Mouse (Mus musculus) heart, embryonic 16.5 days (tissue): Measurements from ENCODE around the gene Zfp113. TPM values are rescaled to one million over a fixed set of nuclear protein-coding genes. Genes with fewer than 3 reads are reported as not detected.

ENCODE experiments used
- ATAC-seq: fragments of 200-750 bp; cut with Nextera tagmentation; replicated peaks from 2 replicates; pipeline ENCODE4 v1.8.0; 2017; ENCODE audit warnings: moderate number of reproducible peaks; ENCODE audit not compliant: insufficient read depth, low FRiP score; ENCODE audit errors: extremely low read depth
- H3K27ac ChIP-seq: fragments of 300-500 bp; sonication (generic); 2 replicates; pipeline ENCODE4 v1.5.1; 2014; ENCODE audit warnings: mild to moderate bottlenecking, low read length, control low read depth, moderate library complexity
- H3K27me3 ChIP-seq: fragments of 300-500 bp; sonication (generic); 2 replicates; pipeline ENCODE4 v1.6.1; 2014; ENCODE audit warnings: low read length, mixed read lengths; ENCODE audit not compliant: control insufficient read depth, insufficient read depth
- H3K36me3 ChIP-seq: fragments of 300-500 bp; sonication (generic); 2 replicates; pipeline ENCODE4 v1.6.1; 2014; ENCODE audit not compliant: control insufficient read depth, insufficient read depth
- H3K4me1 ChIP-seq: fragments of 300-500 bp; sonication (generic); 2 replicates; pipeline ENCODE4 v1.6.1; 2014; ENCODE audit warnings: low read length, mixed read lengths; ENCODE audit not compliant: control insufficient read depth, insufficient read depth
- H3K4me2 ChIP-seq: fragments of 300-500 bp; sonication (generic); 2 replicates; pipeline ENCODE4 v1.6.1; 2014; ENCODE audit warnings: low read depth, mild to moderate bottlenecking, control low read depth, low read length
- H3K4me3 ChIP-seq: fragments of 300-500 bp; sonication (generic); 2 replicates; pipeline ENCODE4 v1.5.1; 2014; ENCODE audit warnings: mild to moderate bottlenecking, control low read depth, low read length
- H3K9ac ChIP-seq: fragments of 300-500 bp; sonication (generic); 2 replicates; pipeline ENCODE4 v1.6.1; 2014; ENCODE audit warnings: low read length, control low read depth
- H3K9me3 ChIP-seq: fragments of 300-500 bp; sonication (generic); replicated peaks from 2 replicates; pipeline ENCODE4 v1.6.1; 2016; ENCODE audit warnings: low read length; ENCODE audit not compliant: control insufficient read depth
- WGBS: fragments of 180-500 bp; shearing (Covaris S2); extraction: QIAGEN DNeasy Blood & Tissue Kit; methylation state at CpG from one replicate; pipeline ENCODE4 v1.1.7; 2014; 5-methylcytosine and 5-hydroxymethylcytosine counted together
- polyA plus RNA-seq: library from polyadenylated mRNA; unstranded; fragments of >200 nt; fragmentation: Nextera tagmentation; extraction: Ambion mirVana; gene quantifications from 2 replicates; pipeline ENCODE4 v1.2.1, GENCODE M21; 2015

Zfp113 gene
- polyA plus RNA-seq, 1 experiment from 2014 or later = 11.5 TPM

DNA sequence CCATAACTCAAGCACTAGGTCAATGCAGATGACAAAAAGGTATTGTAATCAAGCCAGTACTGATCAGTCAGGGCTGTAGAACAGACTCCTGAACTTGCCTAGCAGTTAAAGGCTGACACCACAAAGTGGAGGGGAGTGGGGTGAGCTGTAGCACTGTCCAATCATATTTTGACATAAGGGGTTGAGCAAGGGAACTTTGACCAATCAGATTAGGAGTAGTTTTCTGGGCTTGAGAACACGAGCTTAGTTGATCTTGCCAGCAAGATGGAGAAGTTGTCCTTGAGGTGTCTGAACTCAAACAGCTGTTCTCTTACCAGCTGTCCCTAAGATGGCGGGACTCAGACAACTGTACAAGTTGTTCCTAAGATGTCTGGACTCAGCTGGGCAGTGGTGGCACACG is 17.7 kb upstream of the Zfp113 start:
- WGBS = 71% methylated on average over 3 of the region's 3 CpGs
- no peak for ATAC-seq
- Histone ChIP-seq H3K9me3 (no peaks in the 10 kb centered on the region), H3K9ac (no peak overlapping the region), H3K4me3 (no peak overlapping the region), H3K36me3 (peaks cover 30% of the 10 kb centered on the region), H3K4me2 (peak overlapping the region; percentile 87), H3K27ac (no peak overlapping the region), H3K4me1 (peaks cover 17% of the 10 kb centered on the region), H3K27me3 (no peaks in the 10 kb centered on the region)

DNA sequence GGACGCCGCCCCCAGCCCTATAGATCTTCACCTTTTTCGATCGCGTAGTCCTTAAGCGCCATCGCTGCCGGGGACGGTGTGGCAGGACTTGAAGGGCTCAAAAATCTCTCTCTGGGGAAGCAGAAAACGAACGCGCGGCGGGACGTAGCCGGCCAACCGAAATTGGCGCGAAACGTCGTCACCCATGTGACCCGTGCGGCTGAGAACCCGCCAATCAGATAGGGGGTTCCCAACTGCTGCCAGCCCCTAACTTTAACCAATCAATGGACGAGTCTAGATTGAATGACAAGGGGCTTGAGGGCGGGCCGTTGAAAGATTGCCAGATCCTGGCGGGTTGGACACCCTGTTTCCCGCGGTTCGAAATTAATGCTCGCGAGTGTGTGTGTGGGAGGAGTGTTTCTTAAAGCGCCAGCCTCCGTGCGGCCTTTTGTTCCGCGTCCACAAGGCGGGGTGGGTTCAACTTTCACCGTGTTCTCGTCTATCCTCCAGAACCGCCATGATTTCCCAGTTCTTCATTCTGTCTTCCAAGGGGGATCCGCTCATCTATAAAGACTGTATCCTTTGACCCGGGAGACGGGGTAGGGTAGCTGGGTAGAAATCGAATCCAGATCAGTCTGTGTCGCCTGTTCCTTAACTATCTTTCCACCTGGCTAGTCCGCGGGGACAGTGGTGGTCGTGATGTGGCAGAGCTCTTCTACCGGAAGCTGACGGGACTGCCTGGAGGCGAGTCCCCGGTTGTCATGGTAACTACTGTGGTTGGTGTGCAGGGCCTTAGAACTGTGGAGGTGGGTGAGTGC is 16.3 kb upstream of the Zfp113 start, which contains the start of the genes Ap4m1 and Mcm7:
Gene Ap4m1, plus strand, starts transcription at position 308 of the 797 bp plus-strand sequence.
Gene Mcm7, minus strand, starts transcription at position 728 of the 797 bp plus-strand sequence.
- Histone ChIP-seq H3K36me3 (peaks cover 30% of the 10 kb centered on the region), H3K4me1 (peaks cover 17% of the 10 kb centered on the region), H3K4me3 (peak within 1 kb of the TSS; percentile 88), H3K9ac (peak within 1 kb of the TSS; percentile 77), H3K27ac (peak within 1 kb of the TSS; percentile 96), H3K9me3 (no peaks in the 10 kb centered on the region), H3K27me3 (no peaks in the 10 kb centered on the region), H3K4me2 (peak within 1 kb of the TSS; percentile 87)
- peak; percentile 93 for ATAC-seq
- WGBS = under 1% methylated on average over 54 of the region's 54 CpGs

DNA sequence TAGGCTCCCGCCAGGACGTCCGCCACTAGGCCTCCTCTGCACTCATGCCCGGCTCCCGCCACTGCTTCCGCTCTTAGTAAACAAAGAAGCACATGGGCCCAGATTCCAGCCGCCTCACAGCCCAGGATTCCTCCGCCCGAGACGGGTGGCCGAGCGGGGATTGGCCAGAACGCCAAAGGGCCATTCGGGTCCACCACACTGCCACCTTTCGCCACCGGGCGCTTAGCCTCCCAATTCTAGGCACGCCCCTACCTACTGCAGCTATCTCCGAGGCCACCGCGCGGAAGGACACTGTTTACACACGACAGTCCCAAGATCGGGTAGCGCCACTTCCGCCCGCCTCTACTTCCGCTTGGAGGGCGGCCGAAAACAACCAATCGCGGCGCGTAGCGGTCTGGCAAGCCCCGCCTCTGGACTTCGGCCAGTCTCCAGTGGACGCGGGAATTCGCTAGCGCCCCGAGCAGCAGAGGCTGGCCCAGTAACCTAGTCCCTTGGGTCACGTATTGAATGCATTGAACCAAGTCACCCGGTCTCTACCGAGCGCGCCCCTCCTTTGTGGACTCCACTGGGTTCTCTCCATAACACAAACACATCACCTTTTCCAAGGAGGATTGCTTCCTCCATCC is 15.5 kb upstream of the Zfp113 start:
- Histone ChIP-seq H3K27me3 (no peaks in the 10 kb centered on the region), H3K9ac (peak overlapping the region; percentile 76), H3K27ac (peak overlapping the region; percentile 96), H3K9me3 (no peaks in the 10 kb centered on the region), H3K4me3 (peak overlapping the region; percentile 88), H3K4me1 (peaks cover 17% of the 10 kb centered on the region), H3K4me2 (peak overlapping the region; percentile 87), H3K36me3 (peaks cover 32% of the 10 kb centered on the region)
- ATAC-seq = peak; percentile 84
- under 1% methylated on average over 47 of the region's 47 CpGs for WGBS

DNA sequence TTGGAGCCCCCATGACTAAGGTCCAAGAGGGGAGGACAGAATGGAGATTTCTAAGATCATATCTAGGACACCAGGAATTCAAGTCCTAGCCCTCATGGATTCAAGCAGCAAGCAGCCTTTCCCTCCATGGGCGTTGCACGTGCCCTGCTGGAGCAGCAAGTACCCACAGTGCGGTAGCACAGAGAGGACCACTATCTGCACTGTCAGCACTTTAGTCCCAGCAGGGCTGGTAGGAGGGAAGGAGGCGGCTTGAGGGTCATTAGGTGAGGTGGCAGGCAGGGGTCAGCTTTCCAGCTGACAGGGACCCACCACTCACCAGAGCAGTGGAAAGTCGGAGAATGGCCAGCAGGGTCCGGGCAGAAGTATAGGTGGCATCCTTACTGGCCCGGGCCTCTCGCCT is 10.1 kb upstream of the Zfp113 start:
- Histone ChIP-seq H3K9me3 (no peaks in the 10 kb centered on the region), H3K4me1 (peaks cover 19% of the 10 kb centered on the region), H3K27ac (no peak overlapping the region), H3K9ac (no peak overlapping the region), H3K27me3 (no peaks in the 10 kb centered on the region), H3K4me3 (no peak overlapping the region), H3K4me2 (no peak overlapping the region), H3K36me3 (peaks cover 56% of the 10 kb centered on the region)
- ATAC-seq = no peak
- 75% methylated on average over 8 of the region's 8 CpGs for WGBS

DNA sequence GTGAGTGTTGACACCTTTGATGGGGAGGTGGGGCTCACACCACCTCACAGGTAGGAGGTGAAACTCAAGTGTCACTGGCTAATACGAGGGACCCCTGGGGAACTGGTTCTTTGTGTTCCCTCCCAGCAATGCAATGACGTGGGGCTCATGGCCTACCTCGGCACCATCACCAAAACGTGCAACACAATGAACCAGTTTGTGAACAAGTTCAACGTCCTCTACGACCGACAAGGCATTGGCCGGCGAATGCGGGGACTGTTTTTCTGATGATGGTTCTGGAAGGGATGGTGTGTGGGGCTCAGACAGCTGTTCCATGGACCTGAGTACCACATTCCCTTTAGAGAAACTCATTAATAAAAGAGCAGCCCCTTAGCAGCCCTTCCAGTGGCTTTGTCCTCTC is 8.1 kb upstream of the Zfp113 start:
- 73% methylated on average over 10 of the region's 10 CpGs for WGBS

DNA sequence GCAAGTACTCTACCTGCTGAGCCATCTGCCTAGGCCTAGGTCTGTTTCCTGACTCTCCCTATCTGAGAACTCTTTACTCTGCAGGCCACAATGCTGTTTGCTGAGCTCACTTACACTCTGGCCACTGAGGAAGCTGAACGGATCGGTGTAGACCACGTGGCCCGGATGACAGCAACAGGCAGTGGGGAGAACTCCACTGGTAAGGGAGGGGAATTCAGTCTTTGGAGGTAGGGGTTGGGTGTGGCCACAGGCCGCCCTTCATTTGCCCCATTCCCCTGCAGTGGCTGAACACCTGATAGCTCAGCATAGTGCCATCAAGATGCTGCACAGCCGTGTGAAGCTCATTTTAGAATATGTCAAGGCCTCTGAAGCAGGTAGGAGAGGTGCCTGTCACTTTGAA is 7.5 kb upstream of the Zfp113 start:
- H3K36me3 ChIP-seq = peaks cover 51% of the 10 kb centered on the region
- WGBS = 65% methylated on average over 6 of the region's 6 CpGs
- no peak overlapping the region for H3K4me2 ChIP-seq

More for the DNA sequence above, 8.1 kb upstream of the Zfp113 start:
- H3K4me1 ChIP-seq = peaks cover 15% of the 10 kb centered on the region
- no peaks in the 10 kb centered on the region for H3K9me3 ChIP-seq
- no peaks in the 10 kb centered on the region for H3K27me3 ChIP-seq
- ATAC-seq = no peak
- no peak overlapping the region for H3K4me3 ChIP-seq
- H3K36me3 ChIP-seq = peaks cover 54% of the 10 kb centered on the region
- no peak overlapping the region for H3K4me2 ChIP-seq
- H3K9ac ChIP-seq = no peak overlapping the region
- H3K27ac ChIP-seq = no peak overlapping the region

DNA sequence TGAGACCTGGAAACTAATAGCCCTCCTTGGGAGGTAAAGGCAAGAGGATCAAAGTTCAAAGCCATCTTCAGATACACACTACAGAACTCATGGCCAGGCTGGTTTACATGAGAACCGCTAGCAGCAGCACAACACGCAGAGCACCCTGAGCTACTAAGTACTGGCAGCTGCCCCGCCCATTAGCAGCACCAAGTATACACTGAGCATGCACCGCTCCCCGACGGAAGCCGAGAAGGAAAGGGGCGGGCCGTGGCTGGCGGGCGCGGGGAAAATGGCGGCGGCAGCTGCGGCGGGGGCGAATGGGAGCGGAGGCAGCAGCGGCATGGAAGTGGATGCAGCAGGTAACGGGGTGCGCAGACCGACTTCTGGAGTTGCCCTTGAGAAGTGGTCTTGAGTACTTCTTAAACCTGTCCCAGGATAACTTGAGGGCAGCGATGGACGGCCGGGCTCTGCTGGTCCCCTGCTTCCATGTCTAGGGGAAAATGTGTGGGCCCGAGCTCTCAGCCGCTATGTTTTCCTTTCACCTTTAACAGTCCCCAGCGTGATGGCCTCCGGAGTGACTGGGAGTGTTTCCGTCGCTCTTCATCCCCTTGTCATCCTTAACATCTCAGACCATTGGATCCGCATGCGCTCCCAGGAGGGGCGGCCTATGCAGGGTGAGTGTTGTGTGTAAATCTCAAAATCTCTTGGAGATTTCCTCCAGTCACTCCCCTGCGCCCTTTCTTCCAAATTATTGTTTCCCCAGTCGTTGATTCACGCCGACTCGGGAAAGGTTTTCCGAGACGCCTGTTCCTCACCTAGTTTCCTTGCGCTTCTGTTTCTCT is 5.5 kb upstream of the Zfp113 start, which contains the start of gene Cops6:
Gene Cops6, plus strand, starts transcription at position 230 of the 824 bp plus-strand sequence.
- Histone ChIP-seq H3K9me3 (no peaks in the 10 kb centered on the region), H3K4me3 (peak within 1 kb of the TSS; percentile 89), H3K27me3 (no peaks in the 10 kb centered on the region), H3K36me3 (peaks cover 32% of the 10 kb centered on the region), H3K4me2 (peak within 1 kb of the TSS; percentile 94), H3K4me1 (peaks cover 15% of the 10 kb centered on the region), H3K27ac (peak within 1 kb of the TSS; percentile 76), H3K9ac (peak within 1 kb of the TSS; percentile 93)
- peak; percentile 96 for ATAC-seq
- under 1% methylated on average over 42 of the region's 42 CpGs for WGBS

More for the DNA sequence above, 7.5 kb upstream of the Zfp113 start:
- H3K4me1 ChIP-seq = peaks cover 15% of the 10 kb centered on the region
- no peak overlapping the region for H3K9ac ChIP-seq
- no peak for ATAC-seq
- H3K27ac ChIP-seq = no peak overlapping the region
- no peak overlapping the region for H3K4me3 ChIP-seq
- no peaks in the 10 kb centered on the region for H3K9me3 ChIP-seq
- H3K27me3 ChIP-seq = no peaks in the 10 kb centered on the region

DNA sequence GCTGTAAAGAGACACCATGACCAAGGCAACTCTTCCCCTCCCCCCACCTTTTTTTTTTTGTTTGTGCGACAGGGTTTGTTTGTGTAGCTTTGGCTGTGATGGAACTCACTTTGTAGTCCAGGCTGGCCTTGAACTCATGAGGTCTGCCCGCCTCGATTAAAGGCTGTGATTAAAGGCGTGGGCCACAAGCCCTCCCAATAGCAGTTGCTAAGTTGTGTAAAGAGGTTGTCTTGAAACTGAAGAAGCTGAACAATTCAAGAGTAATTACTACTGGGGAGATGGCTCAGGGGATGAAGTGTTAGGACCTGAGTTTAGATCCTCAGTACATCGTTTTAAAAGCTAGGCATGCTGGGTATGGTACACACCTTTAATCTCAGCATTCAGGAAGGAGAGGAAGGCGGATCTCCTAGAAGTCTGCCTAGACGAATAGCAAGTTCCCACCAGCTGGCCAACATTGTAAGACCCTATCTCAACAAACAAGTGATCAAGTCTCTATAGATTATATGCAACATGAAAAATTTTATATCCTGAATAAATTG is 4.7 kb upstream of the Zfp113 start:
- H3K4me3 ChIP-seq = peak overlapping the region; percentile 89
- ATAC-seq = no peak
- no peaks in the 10 kb centered on the region for H3K9me3 ChIP-seq
- WGBS = 67% methylated on average over 7 of the region's 7 CpGs
- peaks cover 25% of the 10 kb centered on the region for H3K36me3 ChIP-seq
- peak overlapping the region; percentile 71 for H3K27ac ChIP-seq
- peaks cover 15% of the 10 kb centered on the region for H3K4me1 ChIP-seq
- H3K4me2 ChIP-seq = peak overlapping the region; percentile 73
- H3K27me3 ChIP-seq = no peaks in the 10 kb centered on the region
- H3K9ac ChIP-seq = peak overlapping the region; percentile 93
